ENCODE assay signal across 9 mouse cellular contexts in the genomic region with DNA sequence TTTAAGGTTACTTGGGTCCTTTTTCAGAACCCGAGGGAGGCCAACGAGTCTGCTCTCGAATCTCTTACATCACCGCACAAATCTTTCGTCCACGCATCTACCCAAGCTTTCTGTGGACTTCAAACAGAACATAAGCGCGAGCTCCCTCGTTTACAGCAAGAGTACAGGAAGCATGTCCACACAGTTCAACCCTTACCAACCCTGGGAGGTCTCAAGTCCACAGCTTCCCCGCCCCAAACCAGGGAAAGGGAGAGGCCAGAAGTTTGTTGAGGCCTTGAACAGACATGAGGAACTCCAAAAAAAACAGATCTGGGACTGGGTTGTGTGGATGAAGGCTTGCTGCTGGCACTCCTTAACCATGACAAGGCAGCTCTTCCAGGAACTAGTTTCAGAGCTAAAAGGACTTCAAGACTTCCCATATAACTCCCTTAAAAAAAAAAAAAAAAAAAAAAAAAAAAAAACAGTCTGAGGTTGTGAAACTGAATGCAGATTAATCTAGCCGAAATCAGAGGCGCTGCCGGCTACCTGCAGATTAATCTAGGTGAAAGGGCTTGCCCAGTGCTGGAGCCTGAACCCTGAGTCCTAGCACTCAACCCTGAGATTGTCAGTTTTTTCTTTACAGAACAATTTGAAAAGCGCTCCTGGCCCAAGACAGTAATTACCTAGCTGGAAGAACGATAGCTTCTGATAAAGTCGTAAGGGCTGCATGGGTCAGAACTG. TPM values are rescaled to one million over a fixed set of nuclear protein-coding genes. Genes with fewer than 3 reads are reported as not detected.
A peak's percentile ranks its signal among the peaks of the same experiment; 100 is the strongest.
DNase-seq lines count a peak whose midpoint lies in the region; ATAC-seq and TF ChIP-seq lines count a peak whose summit lies in the region.
"Had no signal": no experiment of that assay in that cellular context is flagged by ENCODE, and none has a peak within 500 bp of the region (broad histone marks: within the 10 kb centered on the region; RNA-seq: fewer than 3 reads in every experiment).

No protein-coding gene starts in this region.

- intact Hi-C loops in gastrocnemius, adult 2 months (cut with DNase I): no loop called here

- ATAC-seq in hindbrain, embryonic 11.5 days (ENCODE audit: low FRiP score): no peak
- no peak for ATAC-seq in liver, postnatal 0 days

- peaks cover 8 to 44% of the 10 kb centered on the region in 2 experiments for H3K36me3 ChIP-seq in CH12.LX (replicated peaks in 1 of 2; ENCODE audit: control insufficient read depth in 1 of 2, insufficient read depth in 1 of 2, low read length in 1 of 2)
- peaks cover 3% of the 10 kb centered on the region; the same call in 1 of the 2 replicates for H3K36me3 ChIP-seq in hindbrain, embryonic 11.5 days (ENCODE audit: control insufficient read depth, insufficient read depth, low read length)
- peaks cover 21% of the 10 kb centered on the region for H3K36me3 ChIP-seq in liver, postnatal 0 days (replicated peaks; ENCODE audit: insufficient read depth, low read length)

- H3K4me3 ChIP-seq in gastrocnemius, adult 2 months: no peak overlapping the region
- H3K4me3 ChIP-seq in CH12.LX (replicated peaks in 1 of 3; ENCODE audit: low read depth in 2 of 3, low read length in 2 of 3, poor library complexity in 1 of 3): peak overlapping the region in 1 of 3 experiments; percentile 10
- H3K4me3 ChIP-seq in hindbrain, embryonic 11.5 days (ENCODE audit: low read depth, low read length): peak overlapping the region; percentile 83; the same call in 1 of the 2 replicates
- peak overlapping the region; percentile 85 for H3K4me3 ChIP-seq in liver, postnatal 0 days (ENCODE audit: low read depth, low read length)

- dilution Hi-C loops in CH12.LX (cut with MboI; ENCODE audit: extremely low pct_ligation_motif_present, extremely low pct_unique_long_range_greater_than_20kb, low sequenced_read_pairs): no loop called here

- no peaks in the 10 kb centered on the region for H3K27me3 ChIP-seq in CH12.LX (replicated peaks)
- H3K27me3 ChIP-seq in hindbrain, embryonic 11.5 days (ENCODE audit: control insufficient read depth, insufficient read depth, low read length): no peaks in the 10 kb centered on the region
- H3K27me3 ChIP-seq in liver, postnatal 0 days (ENCODE audit: insufficient read depth, low read length): no peaks in the 10 kb centered on the region

- H3K79me2 ChIP-seq in CH12.LX (replicated peaks; ENCODE audit: control insufficient read depth, extremely low read depth, insufficient read depth, poor library complexity, severe bottlenecking): peaks cover 12% of the 10 kb centered on the region

- no peak for TF ChIP-seq RAD21 in CH12.LX (IDR thresholded peaks at IDR 0.05; ENCODE audit: low read depth, low read length)

- TF ChIP-seq CTCF in gastrocnemius, adult 2 months (IDR thresholded peaks at IDR 0.05): no peak
- no peak for TF ChIP-seq CTCF in CH12.LX (conservative IDR thresholded peaks at IDR 0.05 in 1 of 2, IDR thresholded peaks at IDR 0.05 in 1 of 2; ENCODE audit: low read depth in 2 of 2, low read length in 2 of 2)
- TF ChIP-seq CTCF in liver, postnatal 0 days (IDR thresholded peaks at IDR 0.05; ENCODE audit: low read depth): no peak

- peak overlapping the region; percentile 38 for H3K4me2 ChIP-seq in CH12.LX (ENCODE audit: insufficient read depth, low read depth, poor library complexity, severe bottlenecking)
- peak overlapping the region; percentile 51; the same call in 1 of the 2 replicates for H3K4me2 ChIP-seq in hindbrain, embryonic 11.5 days (replicated peaks; ENCODE audit: low read depth, low read length)
- peak overlapping the region; percentile 77 for H3K4me2 ChIP-seq in liver, postnatal 0 days (ENCODE audit: low read depth, low read length)

- no peaks in the 10 kb centered on the region for H3K9me3 ChIP-seq in CH12.LX (replicated peaks; ENCODE audit: low read length)
- H3K9me3 ChIP-seq in hindbrain, embryonic 11.5 days (ENCODE audit: control insufficient read depth, low read length): no peaks in the 10 kb centered on the region
- H3K9me3 ChIP-seq in liver, postnatal 0 days (ENCODE audit: low read length): no peaks in the 10 kb centered on the region

- in situ Hi-C loops in CH12.LX (cut with MboI; ENCODE audit: low pct_ligation_motif_present, low pct_unique_long_range_greater_than_20kb, low sequenced_read_pairs): no loop called here

- peak overlapping the region; percentile 32; the same call in 1 of the 2 replicates for H3K27ac ChIP-seq in gastrocnemius, adult 2 months
- no peak overlapping the region for H3K27ac ChIP-seq in CH12.LX (ENCODE audit: insufficient read depth, low read depth)
- H3K27ac ChIP-seq in hindbrain, embryonic 11.5 days (ENCODE audit: low read depth, low read length): no peak overlapping the region
- peak overlapping the region; percentile 93 for H3K27ac ChIP-seq in liver, postnatal 0 days (ENCODE audit: low read depth)

- 92% methylated on average over 16 of the region's 16 CpGs for WGBS in hindbrain, embryonic 11.5 days
- 73% methylated on average over 16 of the region's 16 CpGs for WGBS in liver, postnatal 0 days (ENCODE audit: insufficient replicate concordance)

- H3K4me1 ChIP-seq in CH12.LX (ENCODE audit: control insufficient read depth in 1 of 2, insufficient read depth in 2 of 2): peaks cover 5 to 25% of the 10 kb centered on the region in 2 experiments; a peak in 2 of 4 replicates
- H3K4me1 ChIP-seq in hindbrain, embryonic 11.5 days (replicated peaks; ENCODE audit: control insufficient read depth, insufficient read depth, low read length): peaks cover 4% of the 10 kb centered on the region
- peaks cover 29% of the 10 kb centered on the region for H3K4me1 ChIP-seq in liver, postnatal 0 days (ENCODE audit: insufficient read depth)

- peak overlapping the region; percentile 79; the same call in 1 of the 2 replicates for H3K9ac ChIP-seq in CH12.LX (ENCODE audit: insufficient read depth, low read depth)
- peak overlapping the region; percentile 68; the same call in 1 of the 2 replicates for H3K9ac ChIP-seq in hindbrain, embryonic 11.5 days (ENCODE audit: low read depth, low read length)
- H3K9ac ChIP-seq in liver, postnatal 0 days (replicated peaks): peak overlapping the region; percentile 82

- DNase-seq in gastrocnemius, adult 2 months: no peak
- no peak for DNase-seq in gastrocnemius, adult 8-10 months (ENCODE audit: low spot score in 2 of 2)
- DNase-seq in CH12.LX (ENCODE audit: extremely low read depth): no peak
- no peak for DNase-seq in hindbrain, embryonic 11.5 days (ENCODE audit: low spot score)
- no peak for DNase-seq in liver, postnatal 0 days
- DNase-seq in B cell, adult 2 months: no peak
- no peak for DNase-seq in embryo, embryonic 9.5 days (ENCODE audit: extremely low spot score)
- DNase-seq in thymus, postnatal 25 days: no peak
- DNase-seq: cerebellum, postnatal 36 days had no signal

- no peak for TF ChIP-seq EP300 in CH12.LX (IDR thresholded peaks at IDR 0.05; ENCODE audit: low read length)
- TF ChIP-seq EP300 in liver, postnatal 0 days (IDR thresholded peaks at IDR 0.05; ENCODE audit: low read depth): no peak

- no peak for TF ChIP-seq POLR2A in CH12.LX (IDR thresholded peaks at IDR 0.05; ENCODE audit: low read depth, low read length)

TF ChIP-seq in CH12.LX, 34 proteins besides CTCF, POLR2A, EP300 and RAD21 (continues in another document):
- TF ChIP-seq ZKSCAN1 (IDR thresholded peaks at IDR 0.05; ENCODE audit: borderline replicate concordance, low read depth, low read length): no peak
- TF ChIP-seq IRF4 (IDR thresholded peaks at IDR 0.05; ENCODE audit: low read depth, low read length): no peak
- TF ChIP-seq ZC3H11A (IDR thresholded peaks at IDR 0.05; ENCODE audit: low read depth, low read length): no peak

RNA-seq across cellular contexts. Expression of gene Acot8, which starts 1.3 kb away (rescaled TPM):
- total RNA-seq in gastrocnemius, adult 2 months (2021): 1 to 10 TPM; 7.9 to 8.6 TPM
- 10 to 100 TPM in 1 of 4 experiments, 1 to 10 TPM in 3; 8.1 to 10.9 (median 8.4) TPM for total RNA-seq in gastrocnemius, adult 8-10 months (2022)
- total RNA-seq in CH12.LX (2012; rRNA removed): 22.0 and 26.8 TPM in 2 replicates
- total RNA-seq in CH12.LX (2014; rRNA removed): 15.8 and 16.8 TPM in 2 replicates
- polyA plus RNA-seq in CH12.LX (2012; ENCODE audit: insufficient read length, low read depth): 10.5 and 11.9 TPM in 2 replicates
- polyA plus RNA-seq in hindbrain, embryonic 11.5 days (2014; fragmentation: Nextera tagmentation; extraction: Ambion mirVana): 11.9 and 12.8 TPM in 2 replicates
- 23.1 and 25.0 TPM in 2 replicates for polyA plus RNA-seq in liver, postnatal 0 days (2015; fragmentation: Nextera tagmentation; extraction: Ambion mirVana)

RNA-seq across cellular contexts. Expression of gene Zswim3, which starts 1.5 kb away (rescaled TPM):
- 1 to 10 TPM; 1.2 to 1.4 TPM for total RNA-seq in gastrocnemius, adult 2 months (2021)
- 1 to 10 TPM in 3 of 4 experiments, under 1 TPM in 1; 0.90 to 1.7 (median 1.2) TPM for total RNA-seq in gastrocnemius, adult 8-10 months (2022)
- total RNA-seq in CH12.LX (2012; rRNA removed): 3.5 and 3.7 TPM in 2 replicates
- total RNA-seq in CH12.LX (2014; rRNA removed): 1.6 and 2.3 TPM in 2 replicates
- polyA plus RNA-seq in CH12.LX (2012; ENCODE audit: insufficient read length, low read depth): 2.1 and 2.5 TPM in 2 replicates
- polyA plus RNA-seq in hindbrain, embryonic 11.5 days (2014; fragmentation: Nextera tagmentation; extraction: Ambion mirVana): 13.3 and 13.7 TPM in 2 replicates
- 2.0 and 2.2 TPM in 2 replicates for polyA plus RNA-seq in liver, postnatal 0 days (2015; fragmentation: Nextera tagmentation; extraction: Ambion mirVana)

RNA-seq across cellular contexts. Expression of gene Snx21, which starts 17.7 kb away (rescaled TPM):
- 10 to 100 TPM; 20.6 to 25.6 TPM for total RNA-seq in gastrocnemius, adult 2 months (2021)
- total RNA-seq in gastrocnemius, adult 8-10 months (2022): 10 to 100 TPM; 23.5 to 24.8 (median 24.4) TPM
- 2.3 and 3.3 TPM in 2 replicates for total RNA-seq in CH12.LX (2012; rRNA removed)
- total RNA-seq in CH12.LX (2014; rRNA removed): 0.71 and 1.1 TPM in 2 replicates
- polyA plus RNA-seq in CH12.LX (2012; ENCODE audit: insufficient read length, low read depth): 1.1 and 1.5 TPM in 2 replicates
- 8.6 and 11.6 TPM in 2 replicates for polyA plus RNA-seq in hindbrain, embryonic 11.5 days (2014; fragmentation: Nextera tagmentation; extraction: Ambion mirVana)
- 6.1 and 7.4 TPM in 2 replicates for polyA plus RNA-seq in liver, postnatal 0 days (2015; fragmentation: Nextera tagmentation; extraction: Ambion mirVana)

RNA-seq across cellular contexts. Expression of gene Zswim1, which starts 19.1 kb away (rescaled TPM):
- 1 to 10 TPM; 4.6 to 4.9 TPM for total RNA-seq in gastrocnemius, adult 2 months (2021)
- 1 to 10 TPM; 4.7 to 5.3 (median 5.0) TPM for total RNA-seq in gastrocnemius, adult 8-10 months (2022)
- total RNA-seq in CH12.LX (2012; rRNA removed) (9.5 and 9.6 TPM in 2 replicates), CH12.LX (2014; rRNA removed) (5.3 and 5.8 TPM in 2 replicates)
- 10.4 and 13.8 TPM in 2 replicates for polyA plus RNA-seq in CH12.LX (2012; ENCODE audit: insufficient read length, low read depth)
- polyA plus RNA-seq in hindbrain, embryonic 11.5 days (2014; fragmentation: Nextera tagmentation; extraction: Ambion mirVana): 22.9 and 23.0 TPM in 2 replicates
- 3.1 TPM in 2 replicates for polyA plus RNA-seq in liver, postnatal 0 days (2015; fragmentation: Nextera tagmentation; extraction: Ambion mirVana)

RNA-seq across cellular contexts. Expression of gene Tnnc2, which starts 23.6 kb away (rescaled TPM):
- total RNA-seq in gastrocnemius, adult 2 months (2021): over 10,000 TPM; 14,820 to 17,621 TPM
- total RNA-seq in gastrocnemius, adult 8-10 months (2022): over 10,000 TPM; 10,643 to 17,408 (median 13,587) TPM
- total RNA-seq in CH12.LX (2012; rRNA removed) (not detected in 2 replicates), CH12.LX (2014; rRNA removed) (not detected in 2 replicates)
- not detected in 2 replicates for polyA plus RNA-seq in CH12.LX (2012; ENCODE audit: insufficient read length, low read depth)
- 4.8 and 7.1 TPM in 2 replicates for polyA plus RNA-seq in hindbrain, embryonic 11.5 days (2014; fragmentation: Nextera tagmentation; extraction: Ambion mirVana)
- 6.5 and 127 TPM in 2 replicates for polyA plus RNA-seq in liver, postnatal 0 days (2015; fragmentation: Nextera tagmentation; extraction: Ambion mirVana)

Comparison
In these comparisons a context has a peak if more than half of its experiments do, and no peak if none do; other contexts are left out.
1. H3K27ac ChIP-seq: peak in gastrocnemius, adult 2 months (single experiment) and liver, postnatal 0 days (single experiment); none in CH12.LX (single experiment) and hindbrain, embryonic 11.5 days (single experiment).
2. RNA of gene Snx21, which starts 17.7 kb away (total RNA-seq): 20.6 to 25.6 TPM in gastrocnemius, adult 2 months and 23.5 to 24.8 TPM in gastrocnemius, adult 8-10 months; 0.71 to 3.3 TPM in CH12.LX; every median in the first group is over 4 times any median in the second.
3. Peak in every context shown above with its lines, with median percentiles within 50 percentile points of each other: H3K4me2 ChIP-seq and H3K9ac ChIP-seq.